In the genomic region with DNA sequence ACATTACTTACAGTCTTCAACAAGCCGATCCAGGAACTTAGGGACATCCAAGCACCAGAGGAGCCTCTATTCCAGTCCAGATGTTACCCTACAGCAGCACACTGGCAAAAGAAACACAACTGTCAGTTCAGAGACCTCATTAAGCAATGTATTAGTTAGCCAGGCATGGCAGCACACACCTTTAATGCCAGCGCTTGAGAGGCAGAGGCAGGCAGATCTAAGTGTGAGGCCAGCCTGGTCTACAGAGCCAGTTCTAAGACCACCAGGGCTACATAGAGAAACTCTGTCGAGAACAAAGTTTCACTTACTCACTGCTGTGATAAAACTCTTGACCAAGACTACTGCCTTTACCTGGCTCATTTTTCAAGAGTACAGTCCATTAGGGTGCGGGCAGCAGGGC, we compare ENCODE assay signal across 9 mouse cellular contexts. TPM values are rescaled to one million over a fixed set of nuclear protein-coding genes. Genes with fewer than 3 reads are reported as not detected.
DNase-seq lines count a peak whose midpoint lies in the region; ATAC-seq and TF ChIP-seq lines count a peak whose summit lies in the region.
"Had no signal": no experiment of that assay in that cellular context is flagged by ENCODE, and none has a peak within 500 bp of the region (broad histone marks: within the 10 kb centered on the region; RNA-seq: fewer than 3 reads in every experiment).

TSS of gene Tln2 (minus strand) at position 101 of the 400 bp plus-strand sequence.

- intact Hi-C loops in gastrocnemius, adult 2 months (cut with DNase I) = no loop called here

- H3K4me2 ChIP-seq in lung, embryonic 14.5 days = no peak within 1 kb of the TSS
- no peak within 1 kb of the TSS for H3K4me2 ChIP-seq in hindbrain, embryonic 16.5 days (ENCODE audit: low read length)
- no peak within 1 kb of the TSS for H3K4me2 ChIP-seq in myocyte (ENCODE audit: low read depth)

- H3K4me1 ChIP-seq in lung, embryonic 14.5 days (ENCODE audit: insufficient read depth) = no peaks in the 10 kb centered on the region
- no peaks in the 10 kb centered on the region for H3K4me1 ChIP-seq in hindbrain, embryonic 16.5 days (ENCODE audit: control insufficient read depth, insufficient read depth, low read depth, low read length)

- DNase-seq in lung, embryonic 14.5 days = no peak
- DNase-seq in lung, postnatal 14 days = no peak
- DNase-seq in gastrocnemius, adult 2 months = no peak
- no peak for DNase-seq in thymus, adult 18-20 months
- no peak for DNase-seq in lung, postnatal 4 days
- no peak for DNase-seq in embryo, embryonic 9.5 days (ENCODE audit: extremely low spot score)

- no peak within 1 kb of the TSS for H3K9ac ChIP-seq in lung, embryonic 14.5 days
- H3K9ac ChIP-seq in hindbrain, embryonic 16.5 days (ENCODE audit: low read depth, low read length) = no peak within 1 kb of the TSS

- H3K9me3 ChIP-seq in lung, embryonic 14.5 days (ENCODE audit: low read depth, low read length) = no peaks in the 10 kb centered on the region
- 0 out of 2 replicates have a peak, but pooled peaks cover 4% of the 10 kb centered on the region for H3K9me3 ChIP-seq in hindbrain, embryonic 16.5 days (ENCODE audit: control insufficient read depth, low read length)

- no peaks in the 10 kb centered on the region for H3K27me3 ChIP-seq in lung, embryonic 14.5 days (ENCODE audit: insufficient read depth, low read length)
- H3K27me3 ChIP-seq in hindbrain, embryonic 16.5 days (replicated peaks; ENCODE audit: control insufficient read depth, insufficient read depth, low read length) = no peaks in the 10 kb centered on the region
- H3K27me3 ChIP-seq in myocyte (ENCODE audit: control insufficient read depth, insufficient read depth, insufficient read length) = no peaks in the 10 kb centered on the region

- no peak within 1 kb of the TSS for H3ac ChIP-seq in myocyte (ENCODE audit: control insufficient read depth, insufficient read length)

- H3K36me3 ChIP-seq in lung, embryonic 14.5 days (ENCODE audit: insufficient read depth) = no peaks in the 10 kb centered on the region
- peaks cover 4% of the 10 kb centered on the region; the same call in 1 of the 2 replicates for H3K36me3 ChIP-seq in hindbrain, embryonic 16.5 days (ENCODE audit: control insufficient read depth, insufficient read depth, low read length)
- H3K36me3 ChIP-seq in myocyte (ENCODE audit: control insufficient read depth, insufficient read depth) = no peaks in the 10 kb centered on the region

- ATAC-seq in lung, embryonic 14.5 days (ENCODE audit: insufficient read depth) = no peak
- no peak for ATAC-seq in hindbrain, embryonic 16.5 days

- WGBS in lung, embryonic 14.5 days = 90% methylated on average over 4 of the region's 4 CpGs
- 98% methylated on average over 4 of the region's 4 CpGs for WGBS in hindbrain, embryonic 16.5 days

- H3K27ac ChIP-seq in lung, embryonic 14.5 days (ENCODE audit: low read depth) = no peak within 1 kb of the TSS
- no peak within 1 kb of the TSS for H3K27ac ChIP-seq in gastrocnemius, adult 2 months
- no peak within 1 kb of the TSS for H3K27ac ChIP-seq in hindbrain, embryonic 16.5 days (ENCODE audit: low read depth, low read length)
- H3K27ac ChIP-seq: macrophage had no signal

- H3K79me2 ChIP-seq in myocyte (ENCODE audit: control insufficient read depth, insufficient read depth) = peaks cover 11% of the 10 kb centered on the region

- TF ChIP-seq POLR2A in myocyte (IDR thresholded peaks at IDR 0.05; ENCODE audit: insufficient read length, low read depth) = no peak

- no peak within 1 kb of the TSS for H3K4me3 ChIP-seq in lung, embryonic 14.5 days (ENCODE audit: low read depth, low read length)
- no peak within 1 kb of the TSS for H3K4me3 ChIP-seq in gastrocnemius, adult 2 months
- no peak within 1 kb of the TSS for H3K4me3 ChIP-seq in hindbrain, embryonic 16.5 days (ENCODE audit: low read length)
- H3K4me3 ChIP-seq in myocyte = no peak within 1 kb of the TSS

- no peak for TF ChIP-seq CTCF in lung, embryonic 14.5 days (IDR thresholded peaks at IDR 0.05; ENCODE audit: low read depth)
- no peak for TF ChIP-seq CTCF in gastrocnemius, adult 2 months (IDR thresholded peaks at IDR 0.05)

TF ChIP-seq in myocyte, 11 proteins besides CTCF, POLR2A, EP300 and RAD21:
- TF ChIP-seq TCF12 (IDR thresholded peaks at IDR 0.05; ENCODE audit: insufficient read depth, poor library complexity, severe bottlenecking) = no peak
- no peak for TF ChIP-seq TCF3 (IDR thresholded peaks at IDR 0.05; ENCODE audit: insufficient read length, low read depth)
- no peak for TF ChIP-seq MAX (IDR thresholded peaks at IDR 0.05; ENCODE audit: low read depth)
- no peak for TF ChIP-seq CEBPB (IDR thresholded peaks at IDR 0.05; ENCODE audit: insufficient read depth, poor library complexity, severe bottlenecking)
- no peak for TF ChIP-seq MYOD1 (IDR thresholded peaks at IDR 0.05; ENCODE audit: control insufficient read depth in 1 of 3, insufficient read length in 2 of 3, low read depth in 2 of 3)
- TF ChIP-seq REST (IDR thresholded peaks at IDR 0.05; ENCODE audit: insufficient read depth, insufficient read length) = no peak

RNA-seq across cellular contexts. Expression of gene Tln2, which starts in this region (rescaled TPM):
- polyA plus RNA-seq in lung, embryonic 14.5 days (2014; fragmentation: Nextera tagmentation; extraction: Ambion mirVana) = 18.3 and 19.1 TPM in 2 replicates
- total RNA-seq in gastrocnemius, adult 2 months (2021) = 10 to 100 TPM; 82.5 to 83.1 TPM
- polyA plus RNA-seq in hindbrain, embryonic 16.5 days (2015; fragmentation: Nextera tagmentation; extraction: Ambion mirVana) = 28.5 and 37.9 TPM in 2 replicates
- 28.6 TPM for polyA plus RNA-seq in myocyte (2012; fragmentation: generic; extraction: Trizol)
